Mouse (Mus musculus) megakaryocyte, embryonic 14.5 days (primary cell): ENCODE data around the gene Foxc1. TPM values are rescaled to one million over a fixed set of nuclear protein-coding genes. Genes with fewer than 3 reads are reported as not detected.

ENCODE experiments used
- H3K27me3 ChIP-seq: replicated peaks from 2 replicates; pipeline ENCODE3; 2012; ENCODE audit warnings: inconsistent platforms
- H3K36me3 ChIP-seq: replicated peaks from 2 replicates; pipeline ENCODE3; 2012; ENCODE audit warnings: low read length, inconsistent platforms, mixed read lengths
- H3K4me1 ChIP-seq: 2 replicates; pipeline ENCODE4 v1.6.1; 2012; ENCODE audit warnings: inconsistent platforms
- H3K4me3 ChIP-seq: replicated peaks from 2 replicates; pipeline ENCODE3; 2012; ENCODE audit warnings: moderate library complexity, mild to moderate bottlenecking, inconsistent platforms
- H3K9me3 ChIP-seq: 2 replicates; pipeline ENCODE4 v1.6.1; 2012; ENCODE audit warnings: inconsistent platforms
- FLI1 ChIP-seq: IDR thresholded peaks from 2 replicates; pipeline ENCODE4 v1.6.1; 2012; ENCODE audit warnings: low read length, inconsistent platforms, mixed read lengths
- GATA1 ChIP-seq: IDR thresholded peaks from 3 replicates; pipeline ENCODE4 v1.6.1; 2012; ENCODE audit warnings: mixed read lengths, low read length, inconsistent platforms, borderline replicate concordance
- polyA plus RNA-seq: library from polyadenylated mRNA; stranded (reverse); fragments of >175 nt; gene quantifications from 2 replicates; pipeline ENCODE4 v1.2.3, GENCODE M21; 2012; ENCODE audit warnings: low replicate concordance; ENCODE audit not compliant: insufficient read depth

The Foxc1 gene
- polyA plus RNA-seq, 1 experiment: 0.17 TPM

DNA sequence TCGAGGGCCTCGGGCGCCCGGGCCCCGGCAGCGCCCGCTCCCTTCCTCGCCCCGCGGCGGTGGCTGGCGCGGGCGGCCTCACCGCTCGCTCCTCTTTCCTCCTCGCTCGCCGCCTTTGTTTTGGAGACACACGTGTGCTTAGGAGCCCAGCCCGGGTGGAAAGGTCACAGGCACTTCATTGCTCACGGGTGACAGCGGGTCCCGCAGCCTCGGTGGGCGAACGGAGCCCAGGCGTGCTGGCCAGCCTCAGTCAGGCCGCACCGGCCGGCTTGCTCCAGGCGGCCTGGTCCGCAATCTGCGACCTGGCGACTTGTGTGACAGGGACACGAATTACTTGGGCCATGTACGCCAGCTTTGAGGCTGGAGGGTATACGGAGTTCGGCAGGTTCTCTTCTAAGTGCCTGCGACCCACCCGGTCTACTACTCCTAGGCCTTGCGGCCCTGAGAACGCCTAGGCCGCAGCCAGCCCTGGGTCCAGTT is 5.1 kb downstream of the Foxc1 start:
- TF ChIP-seq GATA1: no peak
- TF ChIP-seq FLI1: no peak
- Histone ChIP-seq H3K27me3 (peaks cover 91% of the 10 kb centered on the region), H3K4me1 (peaks cover 29% of the 10 kb centered on the region), H3K36me3 (no peaks in the 10 kb centered on the region), H3K9me3 (peaks cover 13% of the 10 kb centered on the region), H3K4me3 (no peak overlapping the region)

DNA sequence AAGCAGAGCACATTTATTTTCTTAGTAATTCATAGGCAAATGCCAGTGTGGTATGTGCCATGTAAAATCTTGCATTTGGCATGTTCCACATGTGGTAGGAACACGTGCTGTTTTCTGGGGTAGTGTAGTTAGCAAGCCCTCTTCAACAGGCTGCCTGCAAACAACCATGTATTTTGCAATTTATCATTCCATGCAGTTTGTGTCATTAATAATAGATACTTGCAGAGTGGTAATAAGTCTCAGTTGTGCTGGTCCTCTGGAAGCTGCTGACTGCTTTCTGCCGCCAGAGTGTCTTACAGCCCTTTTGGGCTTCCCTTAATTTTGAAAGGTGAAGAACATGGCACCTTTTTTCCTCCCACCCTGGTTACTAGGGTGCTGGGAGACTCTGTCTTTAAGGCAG is 6.3 kb downstream of the Foxc1 start:
- peaks cover 81% of the 10 kb centered on the region for H3K27me3 ChIP-seq
- TF ChIP-seq GATA1: no peak
- no peak for TF ChIP-seq FLI1

DNA sequence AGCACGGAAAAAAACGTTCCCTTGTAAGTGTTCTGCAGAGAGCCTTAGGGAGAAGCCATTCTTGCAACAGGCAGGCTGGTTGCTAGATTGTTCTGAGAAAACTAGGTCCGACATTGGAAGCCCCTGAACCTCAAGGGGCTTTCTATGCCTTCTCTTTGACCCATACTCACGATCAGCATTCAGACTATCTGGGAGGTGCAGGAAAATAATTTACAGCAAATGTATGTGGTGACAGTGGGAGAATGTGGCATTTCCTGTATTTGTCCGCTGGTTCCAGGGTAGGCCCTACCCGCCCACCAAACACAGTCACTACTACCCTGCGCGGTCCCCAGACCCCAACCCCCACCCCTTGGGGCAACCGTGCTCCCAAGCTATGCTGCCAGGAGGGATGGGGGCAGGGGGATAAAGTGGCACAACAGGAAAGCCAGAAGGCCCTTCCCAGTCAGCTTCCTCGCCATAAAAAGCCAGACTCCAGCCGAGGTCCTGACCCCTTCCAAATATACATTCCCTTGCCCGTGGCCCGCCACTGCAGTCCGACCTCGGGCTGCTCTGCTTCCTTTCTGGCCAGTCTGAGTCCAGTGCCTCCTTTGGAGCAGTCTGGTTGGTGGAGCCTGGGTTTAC is 9.1 kb downstream of the Foxc1 start:
- H3K4me1 ChIP-seq: peaks cover 6% of the 10 kb centered on the region
- H3K4me3 ChIP-seq: no peak overlapping the region
- no peak for TF ChIP-seq GATA1
- no peak for TF ChIP-seq FLI1
- H3K27me3 ChIP-seq: peaks cover 68% of the 10 kb centered on the region
- peaks cover 12% of the 10 kb centered on the region for H3K9me3 ChIP-seq
- H3K36me3 ChIP-seq: peaks cover 3% of the 10 kb centered on the region

More for the DNA sequence above, 6.3 kb downstream of the Foxc1 start:
- peaks cover 13% of the 10 kb centered on the region for H3K9me3 ChIP-seq
- no peaks in the 10 kb centered on the region for H3K36me3 ChIP-seq
- H3K4me1 ChIP-seq: peaks cover 19% of the 10 kb centered on the region
- no peak overlapping the region for H3K4me3 ChIP-seq

DNA sequence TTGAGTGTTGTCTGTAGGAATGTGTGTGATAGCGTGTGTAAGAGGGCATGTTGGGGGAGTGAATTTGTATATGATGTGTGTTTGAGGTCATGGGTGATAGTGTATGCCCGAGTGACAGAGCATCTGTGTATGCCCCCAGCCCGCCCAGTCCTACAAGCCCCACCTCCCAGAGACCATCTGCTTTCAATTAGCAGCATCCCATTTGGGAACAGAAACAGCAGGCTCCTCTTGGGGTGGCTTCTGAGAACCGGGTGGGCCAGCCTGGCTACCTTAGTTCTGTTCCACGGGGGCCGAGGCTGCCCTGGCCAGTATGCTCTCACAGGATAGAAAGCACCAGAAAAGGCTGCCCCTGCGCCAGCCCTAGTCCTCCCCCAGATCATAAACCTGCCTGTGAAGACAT is 11.9 kb downstream of the Foxc1 start:
- no peak for TF ChIP-seq GATA1
- TF ChIP-seq FLI1: no peak
- no peaks in the 10 kb centered on the region for H3K9me3 ChIP-seq
- H3K4me3 ChIP-seq: no peak overlapping the region
- H3K4me1 ChIP-seq: peaks cover 14% of the 10 kb centered on the region
- H3K36me3 ChIP-seq: peaks cover 3% of the 10 kb centered on the region
- peaks cover 48% of the 10 kb centered on the region for H3K27me3 ChIP-seq

DNA sequence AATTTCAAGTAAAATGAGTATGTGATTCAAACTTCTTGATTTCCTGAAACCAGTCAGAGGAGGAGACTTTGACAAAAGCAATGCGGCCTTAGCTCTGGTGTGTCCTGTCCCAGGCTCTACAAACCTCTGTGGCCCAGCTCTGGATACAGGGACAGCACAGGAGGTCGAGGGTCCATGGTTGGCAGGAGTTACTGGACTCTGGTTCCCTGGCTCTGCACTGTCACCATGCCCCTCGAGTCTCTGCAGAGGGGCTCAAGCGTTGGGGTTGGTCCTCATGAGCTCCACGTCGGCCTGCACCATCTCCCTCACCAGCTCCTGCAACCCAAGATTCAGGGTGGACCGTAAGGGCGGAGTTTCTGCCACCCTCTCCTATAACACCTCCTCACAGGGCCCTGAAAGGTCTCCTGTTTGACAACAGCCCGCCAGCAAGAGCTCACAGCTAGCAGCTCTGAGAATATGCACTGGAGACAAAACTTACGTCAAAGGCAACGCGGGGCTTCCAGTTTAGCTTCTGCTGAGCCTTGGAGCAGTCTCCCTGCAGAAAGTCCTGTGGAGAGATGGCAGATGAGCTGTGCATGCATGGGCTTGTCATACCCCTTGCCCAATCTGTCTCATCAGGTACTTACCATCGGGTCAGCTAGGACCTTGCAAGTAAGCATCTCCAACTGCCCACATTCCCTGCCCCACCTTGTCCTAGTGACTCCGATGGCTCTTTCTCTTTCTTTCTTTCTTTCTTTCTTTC is 13.4 kb downstream of the Foxc1 start:
- no peaks in the 10 kb centered on the region for H3K9me3 ChIP-seq
- peaks cover 16% of the 10 kb centered on the region for H3K4me1 ChIP-seq
- TF ChIP-seq FLI1 (no peak), GATA1 (no peak)
- H3K36me3 ChIP-seq: peaks cover 3% of the 10 kb centered on the region
- peaks cover 35% of the 10 kb centered on the region for H3K27me3 ChIP-seq
- no peak overlapping the region for H3K4me3 ChIP-seq

DNA sequence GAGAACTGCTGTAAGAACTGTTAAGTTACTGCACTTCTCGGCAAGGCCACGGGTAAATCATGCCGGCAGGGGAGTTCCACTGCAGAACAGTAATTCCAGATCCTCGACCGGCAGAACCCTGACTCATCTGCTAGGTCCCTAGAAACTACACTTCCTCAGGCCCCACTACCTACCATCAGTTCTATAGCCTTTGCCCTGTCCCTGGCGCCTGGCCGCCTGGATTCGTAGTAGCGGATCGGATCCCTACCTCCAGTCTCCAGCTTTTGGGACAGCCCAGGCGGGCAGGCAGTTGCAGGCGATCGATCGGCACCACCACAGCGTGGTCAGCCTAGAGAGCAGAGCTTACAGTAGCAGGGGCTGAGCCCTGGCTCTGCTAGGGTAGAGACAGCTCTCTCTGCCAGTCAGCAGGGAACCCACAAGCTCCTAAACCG is 14.2 kb downstream of the Foxc1 start:
- Histone ChIP-seq H3K27me3 (peaks cover 32% of the 10 kb centered on the region), H3K36me3 (peaks cover 3% of the 10 kb centered on the region), H3K9me3 (no peaks in the 10 kb centered on the region), H3K4me1 (peaks cover 22% of the 10 kb centered on the region), H3K4me3 (peak overlapping the region; percentile 79)
- no peak for TF ChIP-seq GATA1
- no peak for TF ChIP-seq FLI1

DNA sequence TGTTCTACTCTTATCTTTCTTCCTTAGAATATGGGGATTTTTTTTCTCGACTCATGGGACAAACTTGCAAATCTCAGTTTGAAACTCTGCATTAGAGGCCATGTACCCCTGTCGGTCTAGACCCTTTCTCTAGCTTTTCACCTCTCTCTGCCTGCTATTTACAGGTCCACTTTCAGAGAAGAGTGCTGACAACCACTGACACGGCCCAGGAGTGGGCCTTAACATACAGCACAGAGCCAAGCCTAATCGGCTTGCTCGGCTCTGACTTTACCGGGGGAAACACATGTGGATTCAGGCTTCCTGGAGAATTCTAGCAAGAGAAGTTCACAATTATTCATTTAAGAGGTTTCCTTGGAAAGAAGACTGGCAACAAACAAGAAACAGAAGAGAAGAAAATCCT is 14.6 kb downstream of the Foxc1 start:
- Histone ChIP-seq H3K36me3 (peaks cover 3% of the 10 kb centered on the region), H3K9me3 (no peaks in the 10 kb centered on the region), H3K4me3 (peak overlapping the region; percentile 79), H3K4me1 (peaks cover 22% of the 10 kb centered on the region), H3K27me3 (peaks cover 28% of the 10 kb centered on the region)
- no peak for TF ChIP-seq GATA1
- no peak for TF ChIP-seq FLI1

DNA sequence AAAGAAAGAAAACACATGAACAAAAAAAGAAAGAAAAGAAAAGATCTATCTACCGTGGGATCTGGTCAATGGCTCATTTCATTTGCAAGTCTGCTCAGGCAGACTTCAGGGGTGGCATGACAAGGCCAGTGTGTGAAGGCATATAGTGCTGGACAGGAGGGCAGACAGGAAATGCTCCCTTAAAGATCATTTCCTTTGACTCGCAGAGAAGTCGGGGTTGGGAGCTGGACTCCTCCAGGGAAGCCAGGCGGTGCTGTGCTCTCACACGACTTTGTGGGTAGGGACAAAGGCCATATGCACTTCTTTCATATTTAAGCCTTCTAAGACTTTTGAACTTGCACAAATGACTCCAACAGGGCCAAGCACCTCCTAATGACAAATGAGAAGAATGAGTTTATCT is 16.9 kb downstream of the Foxc1 start:
- no peak overlapping the region for H3K4me3 ChIP-seq
- H3K27me3 ChIP-seq: peaks cover 25% of the 10 kb centered on the region
- H3K9me3 ChIP-seq: no peaks in the 10 kb centered on the region
- H3K36me3 ChIP-seq: peaks cover 3% of the 10 kb centered on the region
- TF ChIP-seq GATA1 (no peak), FLI1 (no peak)
- H3K4me1 ChIP-seq: peaks cover 22% of the 10 kb centered on the region

DNA sequence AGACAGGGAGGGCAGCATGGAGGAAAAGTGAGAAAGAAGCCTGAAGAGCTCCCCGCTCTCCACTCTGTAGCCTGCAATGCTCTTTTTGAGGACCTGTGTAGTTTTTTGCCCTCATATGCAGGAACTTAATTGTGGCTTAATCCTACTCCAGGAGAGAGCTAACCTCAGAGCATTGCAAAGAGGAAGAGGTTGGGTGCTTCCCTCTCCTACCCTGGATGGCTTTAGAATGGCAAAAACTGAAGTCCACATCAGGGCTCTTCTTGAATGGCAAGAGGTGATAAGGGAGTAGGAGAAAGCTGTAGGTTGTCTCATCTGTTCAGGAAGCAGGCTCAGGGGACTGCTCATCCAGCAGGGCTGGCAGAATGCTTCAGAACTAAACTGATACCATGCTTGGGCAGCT is 18.7 kb downstream of the Foxc1 start:
- Histone ChIP-seq H3K4me3 (no peak overlapping the region), H3K9me3 (no peaks in the 10 kb centered on the region), H3K36me3 (no peaks in the 10 kb centered on the region), H3K27me3 (peaks cover 20% of the 10 kb centered on the region), H3K4me1 (peaks cover 22% of the 10 kb centered on the region)
- TF ChIP-seq FLI1 (no peak), GATA1 (no peak)

DNA sequence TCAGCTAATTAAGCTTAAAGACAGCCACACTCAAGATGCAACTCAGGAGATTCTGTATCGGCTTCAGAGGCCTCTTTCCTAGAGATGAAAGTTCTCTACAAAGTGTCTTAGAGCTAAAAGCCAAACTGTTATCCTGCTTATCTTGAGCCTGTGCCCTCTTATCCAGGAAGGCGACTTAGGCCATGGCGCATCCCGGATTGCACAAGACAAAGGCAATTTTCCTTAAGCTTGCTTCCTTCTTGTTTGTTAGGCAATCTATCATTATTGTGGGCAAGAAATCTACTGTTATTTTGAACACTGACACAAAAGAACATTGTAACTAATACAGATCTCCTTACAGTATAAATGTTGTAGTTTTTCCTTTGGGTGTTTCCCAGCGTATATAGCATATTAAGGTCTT is 20.7 kb downstream of the Foxc1 start:
- no peak overlapping the region for H3K4me3 ChIP-seq
- peaks cover 11% of the 10 kb centered on the region for H3K4me1 ChIP-seq
- H3K36me3 ChIP-seq: no peaks in the 10 kb centered on the region
- H3K27me3 ChIP-seq: peaks cover 13% of the 10 kb centered on the region
- no peaks in the 10 kb centered on the region for H3K9me3 ChIP-seq
- no peak for TF ChIP-seq FLI1
- no peak for TF ChIP-seq GATA1
